Mouse (Mus musculus) midbrain, embryonic 12.5 days (tissue): ENCODE measurements at regions not wholly inside any gene's neighbourhood (a gene's known extent, or its start where the extent isn't known, plus 50 kb on each side); places are given as distances from the start of the nearest gene placed in this dataset.

Source experiments
- ATAC-seq: fragments of 200-750 bp; cut with Nextera tagmentation; 2 replicates; pipeline ENCODE4 v1.8.0; 2017; ENCODE audit warnings: low read depth, moderate TSS enrichment, moderate library complexity; ENCODE audit not compliant: low FRiP score
- H3K27ac ChIP-seq: fragments of 300-500 bp; sonication (generic); replicated peaks from 2 replicates; pipeline ENCODE4 v1.5.1; 2016; ENCODE audit warnings: mild to moderate bottlenecking
- H3K27me3 ChIP-seq: fragments of 300-500 bp; sonication (generic); 2 replicates; pipeline ENCODE4 v1.6.1; 2016; ENCODE audit warnings: mild to moderate bottlenecking
- H3K36me3 ChIP-seq: fragments of 300-500 bp; sonication (generic); 2 replicates; pipeline ENCODE4 v1.6.1; 2016
- H3K4me1 ChIP-seq: fragments of 300-500 bp; sonication (generic); 2 replicates; pipeline ENCODE4 v1.6.1; 2016
- H3K4me2 ChIP-seq: fragments of 300-500 bp; sonication (generic); replicated peaks from 2 replicates; pipeline ENCODE4 v1.6.1; 2016; ENCODE audit warnings: mild to moderate bottlenecking, moderate library complexity
- H3K4me3 ChIP-seq: fragments of 300-500 bp; sonication (generic); 2 replicates; pipeline ENCODE4 v1.5.1; 2016; ENCODE audit warnings: mild to moderate bottlenecking
- H3K9ac ChIP-seq: fragments of 300-500 bp; sonication (generic); replicated peaks from 2 replicates; pipeline ENCODE4 v1.6.1; 2016; ENCODE audit warnings: mild to moderate bottlenecking, moderate library complexity
- H3K9me3 ChIP-seq: fragments of 300-500 bp; sonication (generic); 2 replicates; pipeline ENCODE4 v1.6.1; 2016; ENCODE audit warnings: mild to moderate bottlenecking
- WGBS: fragments of 180-500 bp; shearing (Covaris S2); methylation state at CpG from one replicate; pipeline ENCODE4 v1.1.7; 2016; 5-methylcytosine and 5-hydroxymethylcytosine counted together

GRCm38 (mm10) chr2:161470844-161471243, 362.0 kb upstream of the Chd6 start:
- H3K4me1 ChIP-seq: no peaks in the 10 kb centered on the region
- H3K27ac ChIP-seq: no peak overlapping the region
- no peaks in the 10 kb centered on the region for H3K36me3 ChIP-seq
- no peak for ATAC-seq
- no peaks in the 10 kb centered on the region for H3K9me3 ChIP-seq
- no peaks in the 10 kb centered on the region for H3K27me3 ChIP-seq
- H3K4me3 ChIP-seq: no peak overlapping the region
- no peak overlapping the region for H3K9ac ChIP-seq
- no peak overlapping the region for H3K4me2 ChIP-seq
- 85% methylated on average over 5 of the region's 5 CpGs for WGBS

- 31% methylated on average over 2 of the region's 2 CpGs for WGBS
- Histone ChIP-seq H3K4me1 (no peaks in the 10 kb centered on the region), H3K9ac (no peak overlapping the region), H3K4me3 (no peak overlapping the region), H3K27ac (no peak overlapping the region), H3K9me3 (no peaks in the 10 kb centered on the region), H3K36me3 (no peaks in the 10 kb centered on the region), H3K4me2 (no peak overlapping the region), H3K27me3 (no peaks in the 10 kb centered on the region)
- no peak for ATAC-seq
Observed at GRCm38 (mm10) chr2:161470025-161470424, 361.1 kb upstream of the Chd6 start.

GRCm38 (mm10) chr2:161467035-161467434, 358.2 kb upstream of the Chd6 start:
- no peak overlapping the region for H3K27ac ChIP-seq
- no peaks in the 10 kb centered on the region for H3K9me3 ChIP-seq
- no peak for ATAC-seq
- H3K9ac ChIP-seq: no peak overlapping the region
- H3K4me2 ChIP-seq: no peak overlapping the region
- no peaks in the 10 kb centered on the region for H3K4me1 ChIP-seq
- H3K4me3 ChIP-seq: no peak overlapping the region
- H3K36me3 ChIP-seq: no peaks in the 10 kb centered on the region
- H3K27me3 ChIP-seq: no peaks in the 10 kb centered on the region
- 80% methylated on average over 1 of the region's 1 CpGs for WGBS

- H3K27me3 ChIP-seq: no peaks in the 10 kb centered on the region
- WGBS: 87% methylated on average over 4 of the region's 4 CpGs
- no peaks in the 10 kb centered on the region for H3K36me3 ChIP-seq
- H3K4me1 ChIP-seq: no peaks in the 10 kb centered on the region
- no peak overlapping the region for H3K27ac ChIP-seq
- no peak overlapping the region for H3K4me3 ChIP-seq
- ATAC-seq: no peak
- H3K9ac ChIP-seq: no peak overlapping the region
- no peak overlapping the region for H3K4me2 ChIP-seq
- H3K9me3 ChIP-seq: no peaks in the 10 kb centered on the region
Observed at GRCm38 (mm10) chr2:161460600-161460999, 351.7 kb upstream of the Chd6 start.

GRCm38 (mm10) chr2:161454466-161454865, 345.6 kb upstream of the Chd6 start:
- 81% methylated on average over 6 of the region's 6 CpGs for WGBS
- ATAC-seq: no peak
- H3K9me3 ChIP-seq: no peaks in the 10 kb centered on the region
- no peaks in the 10 kb centered on the region for H3K36me3 ChIP-seq
- no peak overlapping the region for H3K4me2 ChIP-seq
- H3K4me1 ChIP-seq: no peaks in the 10 kb centered on the region
- no peak overlapping the region for H3K4me3 ChIP-seq
- no peak overlapping the region for H3K27ac ChIP-seq
- no peak overlapping the region for H3K9ac ChIP-seq
- H3K27me3 ChIP-seq: no peaks in the 10 kb centered on the region

- Histone ChIP-seq H3K9me3 (no peaks in the 10 kb centered on the region), H3K9ac (no peak overlapping the region), H3K4me2 (no peak overlapping the region), H3K4me3 (no peak overlapping the region), H3K4me1 (peaks cover 6% of the 10 kb centered on the region), H3K36me3 (no peaks in the 10 kb centered on the region), H3K27ac (no peak overlapping the region), H3K27me3 (0 out of 2 replicates have a peak, but pooled peaks cover 3% of the 10 kb centered on the region)
- WGBS: 20% methylated on average over 9 of the region's 9 CpGs
- peak; percentile 58 for ATAC-seq
Observed at GRCm38 (mm10) chr2:161433816-161434215, 324.9 kb upstream of the Chd6 start.

GRCm38 (mm10) chr2:161429294-161429693, 320.4 kb upstream of the Chd6 start:
- Histone ChIP-seq H3K4me2 (no peak overlapping the region), H3K9ac (no peak overlapping the region), H3K9me3 (no peaks in the 10 kb centered on the region), H3K27me3 (no peaks in the 10 kb centered on the region), H3K36me3 (no peaks in the 10 kb centered on the region), H3K4me3 (no peak overlapping the region), H3K4me1 (peaks cover 6% of the 10 kb centered on the region), H3K27ac (no peak overlapping the region)
- 71% methylated on average over 3 of the region's 3 CpGs for WGBS
- no peak for ATAC-seq

GRCm38 (mm10) chr2:161425587-161425986, 316.7 kb upstream of the Chd6 start:
- WGBS: 54% methylated on average over 3 of the region's 3 CpGs

GRCm38 (mm10) chr2:161418062-161418461, 309.2 kb upstream of the Chd6 start:
- WGBS: 86% methylated on average over 7 of the region's 7 CpGs
- Histone ChIP-seq H3K4me2 (no peak overlapping the region), H3K4me3 (no peak overlapping the region), H3K9ac (no peak overlapping the region), H3K27ac (no peak overlapping the region), H3K9me3 (no peaks in the 10 kb centered on the region), H3K4me1 (no peaks in the 10 kb centered on the region; the same call in 1 of the 2 replicates), H3K36me3 (no peaks in the 10 kb centered on the region), H3K27me3 (no peaks in the 10 kb centered on the region)
- no peak for ATAC-seq

More at GRCm38 (mm10) chr2:161425587-161425986, 316.7 kb upstream of the Chd6 start:
- no peak for ATAC-seq
- no peak overlapping the region for H3K9ac ChIP-seq
- H3K4me3 ChIP-seq: no peak overlapping the region
- H3K4me2 ChIP-seq: no peak overlapping the region
- no peaks in the 10 kb centered on the region for H3K4me1 ChIP-seq
- no peaks in the 10 kb centered on the region for H3K9me3 ChIP-seq
- no peaks in the 10 kb centered on the region for H3K27me3 ChIP-seq
- no peak overlapping the region for H3K27ac ChIP-seq
- no peaks in the 10 kb centered on the region for H3K36me3 ChIP-seq

- Histone ChIP-seq H3K36me3 (no peaks in the 10 kb centered on the region), H3K9me3 (no peaks in the 10 kb centered on the region), H3K4me3 (no peak overlapping the region), H3K4me2 (no peak overlapping the region), H3K4me1 (no peaks in the 10 kb centered on the region; the same call in 1 of the 2 replicates), H3K27me3 (no peaks in the 10 kb centered on the region), H3K27ac (no peak overlapping the region), H3K9ac (no peak overlapping the region)
- 46% methylated on average over 13 of the region's 13 CpGs for WGBS
- ATAC-seq: no peak
Observed at GRCm38 (mm10) chr2:161416218-161416927, 307.5 kb upstream of the Chd6 start.

GRCm38 (mm10) chr2:161408306-161408705, 299.4 kb upstream of the Chd6 start:
- 96% methylated on average over 1 of the region's 1 CpGs for WGBS
- H3K27ac ChIP-seq: no peak overlapping the region
- no peak overlapping the region for H3K4me3 ChIP-seq
- H3K36me3 ChIP-seq: no peaks in the 10 kb centered on the region
- no peaks in the 10 kb centered on the region for H3K4me1 ChIP-seq
- ATAC-seq: no peak
- no peaks in the 10 kb centered on the region for H3K9me3 ChIP-seq
- no peaks in the 10 kb centered on the region for H3K27me3 ChIP-seq
- no peak overlapping the region for H3K4me2 ChIP-seq
- no peak overlapping the region for H3K9ac ChIP-seq

GRCm38 (mm10) chr2:161405847-161406384, 297.0 kb upstream of the Chd6 start:
- Histone ChIP-seq H3K9ac (no peak overlapping the region), H3K9me3 (no peaks in the 10 kb centered on the region), H3K36me3 (no peaks in the 10 kb centered on the region), H3K4me1 (no peaks in the 10 kb centered on the region), H3K27me3 (no peaks in the 10 kb centered on the region), H3K4me2 (no peak overlapping the region), H3K4me3 (no peak overlapping the region), H3K27ac (no peak overlapping the region)
- WGBS: 55% methylated on average over 1 of the region's 1 CpGs
- ATAC-seq: no peak

GRCm38 (mm10) chr2:161398061-161398460, 289.2 kb upstream of the Chd6 start:
- no peak overlapping the region for H3K4me2 ChIP-seq
- H3K27ac ChIP-seq: no peak overlapping the region
- no peak overlapping the region for H3K4me3 ChIP-seq
- 97% methylated on average over 3 of the region's 3 CpGs for WGBS
- H3K4me1 ChIP-seq: no peaks in the 10 kb centered on the region
- no peak for ATAC-seq
- no peak overlapping the region for H3K9ac ChIP-seq
- H3K36me3 ChIP-seq: no peaks in the 10 kb centered on the region
- no peaks in the 10 kb centered on the region for H3K27me3 ChIP-seq
- no peaks in the 10 kb centered on the region for H3K9me3 ChIP-seq
